Mouse (Mus musculus): ENCODE measurements around the gene Mogs.

GRCm38 (mm10) chr6:83142211-83142731, 27.0 kb downstream of the Mogs start:
- no peak for TF ChIP-seq CTCF (IDR thresholded peaks at IDR 0.05)
- TF ChIP-seq EP300 (IDR thresholded peaks at IDR 0.05) = no peak
